Mouse (Mus musculus): Measurements from ENCODE around the gene Sugct.

- TF ChIP-seq POLR2A (IDR thresholded peaks at IDR 0.05; ENCODE audit: insufficient read depth, low read depth, low read length): no peak
- TF ChIP-seq CTCF (IDR thresholded peaks at IDR 0.05; ENCODE audit: insufficient read depth, low read depth, low read length): no peak
Measured at GRCm38 (mm10) chr13:17584804-17585203, 110.5 kb downstream of the Sugct start.
